ENCODE assay signal across 9 mouse cellular contexts in the genomic region with DNA sequence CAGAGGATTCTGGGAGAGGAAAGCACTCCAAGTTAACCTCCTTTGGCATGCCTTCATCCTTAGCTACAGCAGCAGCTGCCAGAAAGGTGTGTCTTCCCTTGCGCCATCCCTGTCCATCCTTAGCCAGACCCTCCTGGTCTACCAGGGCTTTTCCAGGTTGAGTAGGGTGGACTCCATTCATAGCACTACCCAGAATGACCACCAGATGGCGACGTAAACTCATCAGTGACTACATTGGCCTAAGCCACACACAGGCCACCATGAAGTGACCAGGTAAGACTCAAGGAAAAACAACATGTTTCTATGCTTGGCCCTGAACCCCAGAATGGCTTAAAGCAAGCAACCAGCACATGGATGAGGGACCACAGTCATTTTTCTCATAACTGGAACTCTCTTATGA. TPM values are rescaled to one million over a fixed set of nuclear protein-coding genes. Genes with fewer than 3 reads are reported as not detected.
A peak's percentile ranks its signal among the peaks of the same experiment; 100 is the strongest.
DNase-seq lines count a peak whose midpoint lies in the region; ATAC-seq and TF ChIP-seq lines count a peak whose summit lies in the region.
"Had no signal": no experiment of that assay in that cellular context is flagged by ENCODE, and none has a peak within 500 bp of the region (broad histone marks: within the 10 kb centered on the region; RNA-seq: fewer than 3 reads in every experiment).

No protein-coding gene starts in this region.

- no peak overlapping the region for H3K4me2 ChIP-seq in forebrain, embryonic 15.5 days (replicated peaks)

- DNase-seq in G1E (ENCODE audit: low spot score): peak; percentile 54
- peak; percentile 88 for DNase-seq in cerebellum, adult 11-12 months
- peak; percentile 92 to 94 for DNase-seq in heart, postnatal 36 days
- DNase-seq in layer of hippocampus, adult 11-12 months (ENCODE audit: low spot score): peak; percentile 91
- peak; percentile 87 to 90 for DNase-seq in lung, adult 18-20 months
- DNase-seq in testis, postnatal 14 days (ENCODE audit: low spot score): peak; percentile 73

- H3K9ac ChIP-seq in forebrain, embryonic 15.5 days (replicated peaks): no peak overlapping the region

- peak; percentile 40; the same call in 1 of the 2 replicates for ATAC-seq in G1E (ENCODE audit: extremely low read depth, insufficient number of reproducible peaks, low FRiP score, poor library complexity, severe bottlenecking)
- peak; percentile 84 for ATAC-seq in forebrain, embryonic 15.5 days (replicated peaks)

- TF ChIP-seq POLR2A in olfactory bulb, adult 2 months (IDR thresholded peaks at IDR 0.05; ENCODE audit: insufficient read depth, low read depth, low read length): no peak

- H3K27me3 ChIP-seq in G1E (ENCODE audit: insufficient read depth, low read length): peaks cover 17% of the 10 kb centered on the region
- no peaks in the 10 kb centered on the region for H3K27me3 ChIP-seq in forebrain, embryonic 15.5 days

- no peaks in the 10 kb centered on the region for H3K36me3 ChIP-seq in G1E (replicated peaks)
- no peaks in the 10 kb centered on the region for H3K36me3 ChIP-seq in forebrain, embryonic 15.5 days

- H3K9me3 ChIP-seq in G1E (replicated peaks): no peaks in the 10 kb centered on the region
- H3K9me3 ChIP-seq in forebrain, embryonic 15.5 days: no peaks in the 10 kb centered on the region

- no peaks in the 10 kb centered on the region for H3K4me1 ChIP-seq in G1E (ENCODE audit: insufficient read depth, low read depth, low read length)
- no peaks in the 10 kb centered on the region for H3K4me1 ChIP-seq in forebrain, embryonic 15.5 days
- no peaks in the 10 kb centered on the region for H3K4me1 ChIP-seq in olfactory bulb, adult 2 months (ENCODE audit: control insufficient read depth, insufficient read depth, low read length)

- intact Hi-C loops in heart, postnatal 36 days (cut with DNase I): loop anchor here (1.0 to 2.0 kb wide), 4 partner anchors 49 to 198 kb away; no protein-coding TSS in a partner anchor

- H3K4me3 ChIP-seq in G1E (ENCODE audit: low read depth, low read length): no peak overlapping the region
- H3K4me3 ChIP-seq in forebrain, embryonic 15.5 days: no peak overlapping the region
- H3K4me3 ChIP-seq in olfactory bulb, adult 2 months (ENCODE audit: insufficient read depth, low read depth, low read length): no peak overlapping the region

- 4% methylated on average over 3 of the region's 3 CpGs for WGBS in forebrain, embryonic 15.5 days
- WGBS in olfactory bulb, adult 2 months: 2% methylated on average over 3 of the region's 3 CpGs

- peak; percentile 96 for TF ChIP-seq CTCF in G1E (IDR thresholded peaks at IDR 0.05; ENCODE audit: low read depth, low read length)
- 0 out of 2 replicates have a peak, but pooled peaks have one; percentile 21 for TF ChIP-seq CTCF in olfactory bulb, adult 2 months (IDR thresholded peaks at IDR 0.05; ENCODE audit: insufficient read depth, low read depth, low read length)

- no peak overlapping the region for H3K27ac ChIP-seq in forebrain, embryonic 15.5 days (replicated peaks)
- H3K27ac ChIP-seq in olfactory bulb, adult 2 months (ENCODE audit: insufficient read depth, low read depth, low read length): no peak overlapping the region
- H3K27ac ChIP-seq: macrophage had no signal

RNA-seq across cellular contexts. Expression of a gene that starts 8.3 kb away (rescaled TPM):
- not detected in 2 replicates for total RNA-seq in G1E (2014; fragmentation: Nextera tagmentation)
- total RNA-seq in G1E (2017): 0.12 and 0.27 TPM in 2 replicates
- not detected in 2 replicates for polyA plus RNA-seq in G1E (2012)
- 101 and 110 TPM in 2 replicates for polyA plus RNA-seq in forebrain, embryonic 15.5 days (2015; fragmentation: Nextera tagmentation; extraction: Ambion mirVana)
- total RNA-seq in heart, postnatal 36 days (2021): 10 to 100 TPM; 34.0 to 39.6 TPM
- not detected in 2 replicates for polyA plus RNA-seq in olfactory bulb, adult 2 months (2012; ENCODE audit: insufficient read depth, insufficient read length, low replicate concordance, missing spikeins)

Comparison
In these comparisons a context has a peak if more than half of its experiments do, and no peak if none do; other contexts are left out.
1. RNA of a gene that starts 8.3 kb away (polyA plus RNA-seq): 101 to 110 TPM in forebrain, embryonic 15.5 days; not detected in G1E and not detected in olfactory bulb, adult 2 months; every median in the first group is over 10 times any median in the second.
2. Peak in every context shown above with its lines, with median percentiles within 50 percentile points of each other: DNase-seq.